Mouse (Mus musculus) right cerebral cortex, adult 18-20 months (tissue): Measurements from ENCODE around the gene D6Ertd527e.
A peak's percentile ranks its signal among the peaks of the same experiment; 100 is the strongest.
"Not testable (repeated sequence)": the region's sequence is repeated elsewhere in the genome, so short reads cannot be mapped to it uniquely, and the experiment has no call there.

Source experiments
- DNase-seq: peaks from one replicate; pipeline ENCODE4 v3.0.0; 2022; ENCODE audit warnings: mixed read lengths

The D6Ertd527e gene

DNA sequence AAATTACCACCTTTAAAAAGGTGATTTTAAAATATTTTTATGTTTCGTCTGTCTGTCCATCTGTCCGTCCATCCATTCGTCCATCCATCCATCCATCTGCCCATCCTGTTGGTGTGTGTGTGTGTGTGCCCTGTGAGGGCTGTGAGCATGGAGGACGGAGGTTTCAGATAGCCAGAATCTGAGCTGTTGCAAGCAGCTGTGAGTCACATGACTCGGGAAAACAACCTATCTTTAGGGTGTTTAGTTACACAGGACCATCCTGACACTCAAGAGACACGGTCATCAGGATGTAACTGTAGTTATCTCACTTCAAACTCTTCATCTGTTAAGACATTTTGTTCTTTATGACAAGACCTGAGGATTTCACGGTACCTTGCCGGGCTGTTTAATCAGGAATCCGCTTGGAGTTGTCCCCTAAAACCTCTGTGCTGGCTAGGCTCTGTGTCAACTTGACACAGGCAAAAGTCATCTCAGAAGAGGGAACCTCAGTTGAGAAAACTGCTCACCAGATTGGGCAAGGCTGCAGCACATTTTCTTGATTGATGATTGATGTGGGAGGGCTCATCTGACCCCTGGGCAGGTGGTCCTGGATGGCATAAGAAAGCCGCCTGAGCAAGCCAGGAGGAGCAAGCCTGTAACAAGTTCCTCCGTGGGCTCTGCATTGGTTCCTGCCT lies at the start of gene D6Ertd527e:
TSS of gene D6Ertd527e (plus strand) at position 624 of the 674 bp plus-strand sequence.
- DNase-seq: no peak

GRCm38 (mm10) chr6:87059754-87060153 lies 44.8 kb upstream of the D6Ertd527e start:
- no peak for DNase-seq

GRCm38 (mm10) chr6:87063586-87063985 lies 41.0 kb upstream of the D6Ertd527e start:
- DNase-seq: no peak

- DNase-seq: no peak
These were observed 36.3 kb upstream of the D6Ertd527e start for GRCm38 (mm10) chr6:87068209-87068608.

GRCm38 (mm10) chr6:87069195-87069900 lies 35.2 kb upstream of the D6Ertd527e start:
- no peak for DNase-seq

- DNase-seq: no peak
These were observed 33.9 kb upstream of the D6Ertd527e start for GRCm38 (mm10) chr6:87070641-87071040.

GRCm38 (mm10) chr6:87072759-87073158 lies 31.8 kb upstream of the D6Ertd527e start:
- no peak for DNase-seq

DNA sequence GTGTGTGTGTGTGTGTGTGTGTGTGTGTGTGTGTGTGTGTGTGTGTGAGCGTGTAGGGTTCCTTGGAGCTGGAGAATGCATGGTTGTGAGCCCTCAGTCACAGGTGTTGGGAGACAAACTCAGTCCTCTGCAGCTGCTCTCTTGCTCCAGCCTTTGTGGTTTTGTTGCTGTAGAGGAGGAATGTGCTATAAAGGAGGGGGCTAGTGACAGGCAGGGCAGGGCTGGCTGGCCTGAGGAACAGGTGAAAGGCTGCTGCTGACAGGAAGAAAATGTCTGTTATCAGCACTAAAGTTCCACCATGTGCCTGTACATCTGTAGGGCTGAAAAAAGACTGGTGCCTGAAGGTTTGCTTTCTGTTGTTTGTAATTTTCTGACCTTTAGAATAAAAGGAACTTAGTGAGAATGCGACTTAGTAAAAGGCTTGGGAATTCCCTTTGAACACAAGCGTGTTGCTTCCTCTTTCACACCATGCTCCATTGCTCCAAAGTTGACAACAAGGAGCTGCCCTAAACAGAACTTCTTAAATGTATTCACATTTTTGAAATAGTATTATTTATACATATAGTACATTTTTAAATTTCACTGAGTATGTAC lies 29.4 kb upstream of the D6Ertd527e start:
- DNase-seq: no peak

- DNase-seq: no peak
These were observed 25.1 kb upstream of the D6Ertd527e start for GRCm38 (mm10) chr6:87079457-87079856.

DNA sequence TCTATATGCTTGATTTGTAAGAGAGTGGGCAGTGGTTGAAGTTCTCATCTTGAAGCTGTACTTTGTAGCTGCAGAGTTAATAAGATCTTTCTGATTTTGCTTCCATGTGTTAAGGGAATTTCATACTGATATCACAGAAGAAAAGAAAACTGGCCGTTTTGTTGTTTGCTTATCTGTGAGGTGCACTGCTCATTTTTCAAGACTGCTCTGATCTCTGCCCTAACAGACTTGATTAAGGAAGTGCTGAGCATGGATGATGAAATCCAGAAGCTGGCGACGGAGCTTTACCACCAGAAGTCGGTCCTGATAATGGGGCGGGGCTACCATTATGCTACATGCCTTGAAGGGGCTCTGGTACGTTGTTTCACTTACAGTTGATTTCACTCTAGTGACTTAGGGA lies 19.5 kb upstream of the D6Ertd527e start:
- DNase-seq: no peak

DNA sequence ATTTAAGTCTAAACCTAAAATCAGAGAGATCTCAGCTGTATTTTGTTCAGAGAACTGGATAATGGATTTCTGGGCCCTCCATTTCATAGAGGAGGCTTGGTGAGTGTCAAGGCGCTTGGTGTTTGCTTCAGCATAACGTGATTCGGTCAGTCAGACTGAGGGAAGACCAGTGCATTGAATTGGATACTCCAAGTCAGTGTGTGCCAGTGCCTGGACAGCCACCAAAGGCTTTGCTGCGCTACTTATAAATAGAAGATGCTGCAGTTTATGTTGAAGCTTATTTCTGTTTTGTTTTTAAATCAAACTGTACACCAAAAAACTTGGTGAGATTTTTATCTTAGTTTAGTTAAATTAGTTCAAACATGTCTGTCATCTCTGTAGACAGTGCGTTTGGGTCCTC lies 16.2 kb upstream of the D6Ertd527e start:
- no peak for DNase-seq

DNA sequence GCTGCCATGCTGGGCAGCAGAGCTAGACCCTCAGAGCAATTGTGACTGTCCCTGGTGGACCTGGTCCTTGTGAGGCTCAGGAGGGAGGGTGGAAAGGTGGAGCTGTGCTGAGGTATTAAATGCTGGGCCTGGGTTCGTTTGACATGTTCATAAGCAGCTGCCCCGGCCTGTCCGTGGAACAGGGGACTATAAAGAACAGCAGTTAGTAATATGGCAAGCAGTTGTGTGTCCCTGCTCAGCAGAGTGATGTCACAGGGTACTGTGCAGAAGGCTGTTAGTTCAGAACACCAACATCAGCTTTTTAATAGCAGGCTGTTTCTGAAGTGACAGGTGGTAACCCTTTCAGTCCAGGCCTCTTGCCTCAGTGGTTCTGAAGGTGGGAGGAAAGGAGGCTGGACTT lies 13.7 kb upstream of the D6Ertd527e start:
- DNase-seq: no peak

DNA sequence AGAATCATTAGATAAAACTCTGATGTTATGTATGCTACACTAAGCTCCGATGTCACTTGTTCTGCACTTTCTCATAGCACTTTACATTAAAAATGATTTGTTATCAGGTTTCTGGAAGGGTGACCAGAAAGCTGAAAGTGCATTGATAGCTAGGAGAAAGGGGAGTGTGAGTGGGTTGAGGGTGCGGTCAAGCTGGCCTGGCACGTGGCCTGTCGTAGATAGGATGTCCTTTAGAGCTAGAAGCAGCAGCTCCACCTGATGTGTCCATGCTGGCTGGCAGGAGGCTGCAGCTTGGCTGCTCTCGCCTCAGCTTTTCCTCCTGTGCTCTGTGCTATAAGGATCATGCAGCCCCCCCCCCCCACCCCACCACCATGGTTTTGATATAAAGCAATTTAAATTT lies 12.1 kb upstream of the D6Ertd527e start:
- DNase-seq: no peak

DNA sequence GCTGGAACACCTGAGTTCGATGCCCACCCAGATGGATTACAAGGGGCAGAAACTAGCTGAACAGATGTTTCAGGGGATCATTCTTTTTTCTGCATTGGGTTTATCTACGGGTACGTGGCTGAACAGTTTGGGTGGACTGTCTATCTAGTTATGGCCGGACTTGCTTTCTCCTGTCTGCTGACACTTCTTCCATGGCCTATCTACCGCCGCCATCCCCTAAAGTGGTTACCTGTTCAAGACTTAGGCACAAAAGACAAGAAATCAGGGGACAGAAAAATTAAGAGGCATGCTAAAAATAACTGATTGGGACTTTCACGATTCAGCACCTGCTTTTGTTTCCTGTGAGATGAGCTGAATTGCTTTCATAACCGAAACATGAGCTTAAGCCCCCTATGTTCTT lies 10.9 kb upstream of the D6Ertd527e start:
- DNase-seq: not testable (repeated sequence)

- DNase-seq: no peak
These were observed 5.3 kb upstream of the D6Ertd527e start for GRCm38 (mm10) chr6:87099261-87099660.

DNA sequence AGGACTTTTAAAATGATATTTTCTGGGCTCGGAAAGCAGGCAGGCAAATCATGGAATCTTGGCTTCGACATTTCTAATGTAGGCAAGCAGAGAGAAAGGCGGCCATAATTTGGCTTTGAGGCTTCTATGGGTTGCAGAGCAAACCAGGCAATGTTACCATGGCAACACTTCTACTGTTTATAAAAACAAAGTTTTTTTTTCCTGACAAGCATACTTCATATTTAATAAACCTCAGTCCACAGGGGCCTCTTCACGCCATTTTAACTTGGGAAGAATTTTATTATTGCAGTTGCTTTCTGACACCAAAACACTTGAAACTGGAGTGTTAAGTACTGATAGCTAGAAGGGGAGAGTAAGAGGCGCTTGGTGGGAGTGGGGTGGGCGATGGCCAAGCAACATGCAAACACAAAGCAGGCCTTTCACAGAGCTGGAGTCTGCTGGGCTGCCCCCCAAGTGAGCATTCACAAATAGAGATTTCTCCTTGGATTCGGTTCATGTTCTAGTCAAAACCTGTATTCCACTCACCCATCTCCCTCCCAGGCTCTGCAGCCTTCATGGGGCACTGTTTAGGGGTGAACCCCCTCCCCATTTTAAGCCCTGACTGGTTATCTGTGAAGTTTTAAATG lies 4.8 kb upstream of the D6Ertd527e start:
- DNase-seq: no peak

GRCm38 (mm10) chr6:87100297-87101020 lies 4.1 kb upstream of the D6Ertd527e start:
- no peak for DNase-seq

DNA sequence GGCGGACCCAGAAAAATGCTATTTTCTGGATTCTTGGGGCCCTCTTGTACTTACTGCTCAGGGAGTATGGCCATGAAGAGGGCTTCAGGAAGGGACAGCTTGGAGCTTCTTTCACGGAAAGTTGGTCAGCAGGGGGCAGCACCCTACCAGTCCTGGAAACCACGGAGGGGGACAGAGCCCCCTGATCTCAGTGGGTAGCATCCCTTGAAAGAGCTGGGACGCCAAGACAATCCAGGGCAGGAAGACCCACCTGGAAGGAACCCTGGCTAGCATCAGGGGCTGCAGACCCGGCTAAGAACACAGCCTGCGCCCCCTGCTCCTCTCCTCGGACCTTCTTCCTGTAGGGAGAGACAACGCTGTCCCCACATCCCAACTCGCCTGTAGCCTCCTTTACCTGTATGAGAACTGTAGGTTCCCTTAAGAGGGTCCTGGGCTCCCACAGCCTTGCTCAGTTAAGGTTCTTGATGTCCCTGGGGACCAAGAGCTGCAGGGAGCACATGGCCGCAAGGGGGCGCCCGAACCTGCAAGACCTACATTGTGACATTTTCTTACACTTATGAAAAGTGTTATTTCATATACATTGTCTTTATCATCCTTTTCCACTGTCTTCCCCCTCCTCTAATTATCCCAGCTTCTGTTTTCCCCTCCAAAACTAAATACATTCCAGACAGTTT lies 3.1 kb upstream of the D6Ertd527e start:
- DNase-seq: peak; percentile 85

DNA sequence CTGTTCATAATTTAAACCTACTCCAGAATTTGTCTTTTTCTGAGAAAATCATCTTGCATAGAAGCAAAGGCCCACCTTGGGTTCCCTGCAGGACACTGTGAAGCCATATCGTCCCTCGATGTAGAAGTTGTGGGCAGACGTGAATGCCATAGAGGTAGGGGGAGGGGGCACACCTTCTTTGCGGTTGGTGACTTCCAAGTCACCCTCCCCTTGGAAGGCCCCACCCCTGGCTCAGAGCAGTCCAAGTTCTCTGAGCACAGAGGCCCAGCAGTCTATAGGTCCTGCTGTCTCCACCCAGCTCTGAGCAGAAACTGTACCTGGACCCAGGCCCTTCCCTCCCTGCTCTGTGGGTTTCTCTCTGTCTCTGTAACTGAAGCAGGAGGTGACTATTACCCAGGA lies 2.6 kb upstream of the D6Ertd527e start:
- no peak for DNase-seq

DNA sequence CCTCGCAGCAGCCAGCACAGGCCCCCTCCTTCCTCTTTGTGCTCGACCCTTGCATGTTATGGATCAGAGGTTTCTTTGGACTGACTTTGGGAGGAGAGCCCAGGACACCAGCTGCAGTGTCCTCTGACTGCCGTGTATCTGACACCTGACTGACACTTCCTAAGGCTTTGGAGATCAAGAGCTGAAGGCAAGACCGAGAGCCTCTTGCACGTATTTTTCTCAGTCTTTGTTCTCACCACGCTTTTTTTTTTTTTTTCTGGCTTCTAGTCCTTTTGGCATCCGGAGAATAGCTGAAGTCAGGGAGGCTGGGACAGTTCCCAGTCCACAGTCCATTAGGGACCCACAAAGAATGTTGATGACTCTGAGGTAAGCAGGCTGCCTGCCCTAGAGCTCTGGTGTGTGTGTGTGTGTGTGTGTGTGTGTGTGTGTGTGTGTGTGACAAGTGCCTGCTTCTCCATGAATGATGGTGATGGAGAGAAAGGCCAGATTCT lies 2.1 kb upstream of the D6Ertd527e start:
- no peak for DNase-seq

DNA sequence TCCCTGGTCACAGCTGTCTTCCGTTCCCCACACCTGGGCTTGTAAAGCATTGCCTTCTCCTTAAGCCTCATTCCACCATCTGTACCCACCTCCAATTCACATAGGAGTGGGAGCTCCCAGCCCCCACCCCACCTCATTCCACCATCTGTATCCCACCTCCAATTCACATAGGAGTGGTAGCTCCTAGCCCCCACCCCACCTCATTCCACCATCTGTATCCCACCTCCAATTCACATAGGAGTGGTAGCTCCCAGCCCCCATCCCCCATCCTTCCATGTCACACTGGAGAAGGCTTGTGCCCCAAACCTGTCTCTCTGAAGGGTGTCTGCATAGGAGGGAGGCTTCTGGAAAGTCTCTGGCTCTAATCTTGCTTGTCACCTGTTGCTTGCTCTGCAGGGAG lies 1.2 kb upstream of the D6Ertd527e start:
- no peak for DNase-seq

DNA sequence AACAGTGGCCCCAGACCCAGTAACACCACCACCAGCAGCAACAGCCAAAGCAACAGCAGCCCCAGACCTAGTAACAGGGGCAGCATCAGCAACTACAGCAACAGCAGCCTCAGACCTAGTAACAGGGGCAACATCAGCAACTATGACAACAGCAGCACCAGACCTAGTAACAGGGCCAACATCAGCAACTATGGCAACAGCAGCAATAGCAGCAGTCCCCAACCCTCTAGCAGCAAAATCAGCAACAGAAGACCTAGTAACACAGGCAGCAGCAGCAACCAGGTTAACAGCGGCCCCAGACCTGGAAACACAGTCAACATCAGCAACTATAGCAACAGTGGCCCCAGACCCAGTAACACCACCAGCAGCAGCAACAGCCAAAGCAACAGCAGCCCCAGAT lies 6.9 kb downstream of the D6Ertd527e start:
- no peak for DNase-seq
